Mouse (Mus musculus): Measurements from ENCODE around the gene Psmb3.

DNA sequence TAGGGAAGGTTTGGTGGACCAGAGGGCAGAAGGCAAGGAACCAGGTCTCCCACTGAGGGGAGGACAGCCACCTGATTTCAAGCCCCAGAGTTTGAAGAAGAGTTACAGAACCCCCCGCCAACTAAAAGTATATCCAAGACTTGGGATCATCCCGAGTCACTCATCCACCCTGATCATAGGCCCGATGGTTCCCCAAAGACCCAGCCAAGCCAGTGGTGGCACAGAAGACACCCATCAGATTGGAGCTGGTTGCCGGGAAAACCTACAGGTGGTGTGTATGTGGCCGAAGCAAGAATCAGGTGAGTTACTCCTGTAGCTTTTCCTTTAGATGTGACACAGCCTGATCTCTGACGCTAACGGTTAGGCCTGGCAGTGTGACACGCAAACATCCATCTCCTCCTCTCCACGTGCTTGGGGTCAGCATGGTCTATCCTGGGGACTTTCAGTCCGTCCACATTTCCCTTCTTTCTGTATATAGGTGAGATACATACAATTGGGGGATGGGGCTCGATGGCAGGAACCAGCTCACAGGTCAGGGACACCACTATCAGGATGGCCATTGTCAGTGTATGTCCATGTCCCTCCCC, 16.8 kb upstream of the Psmb3 start:
- no peak for TF ChIP-seq PAX5 (IDR thresholded peaks at IDR 0.05; ENCODE audit: low read length)
- no peak for TF ChIP-seq ZMIZ1 (IDR thresholded peaks at IDR 0.05; ENCODE audit: low read depth, low read length)
- peak; percentile 15; the same call in 1 of the 2 replicates for TF ChIP-seq POLR2A (IDR thresholded peaks at IDR 0.05; ENCODE audit: low read depth, low read length)
- TF ChIP-seq CTCF (conservative IDR thresholded peaks at IDR 0.05 in 1 of 2, IDR thresholded peaks at IDR 0.05 in 1 of 2; ENCODE audit: low read depth in 2 of 2, low read length in 2 of 2), result no peak
- no peak for TF ChIP-seq HCFC1 (IDR thresholded peaks at IDR 0.05; ENCODE audit: low read depth, low read length)
- TF ChIP-seq CHD1 (IDR thresholded peaks at IDR 0.05; ENCODE audit: low read depth, low read length), result no peak

Data from CH12.LX (cell line).